Mouse (Mus musculus): ENCODE measurements around the gene Prc1. TPM values are rescaled to one million over a fixed set of nuclear protein-coding genes. Genes with fewer than 3 reads are reported as not detected.

Prc1 gene
- polyA plus RNA-seq, 1 experiment from 2014 or later, result 109 TPM

DNA sequence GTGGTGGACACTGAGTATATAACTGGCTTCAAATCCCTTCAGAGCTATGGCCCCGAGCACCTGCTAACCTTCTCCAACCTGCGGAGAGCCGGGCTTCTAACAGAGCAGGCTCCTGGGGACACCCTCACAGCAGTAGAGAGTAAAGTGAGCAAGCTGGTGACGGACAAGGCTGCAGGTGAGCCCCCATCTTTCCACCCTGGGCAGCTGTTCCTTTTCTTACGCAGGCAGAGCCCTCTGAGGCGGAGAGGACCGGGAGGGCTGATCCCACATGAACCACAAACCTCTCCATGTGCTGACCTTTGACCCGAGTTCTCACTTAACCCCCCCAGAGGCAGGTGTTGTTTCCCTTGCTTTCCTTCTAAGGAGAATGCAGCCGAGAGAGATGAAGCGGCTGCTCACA lies 6.5 kb upstream of the Prc1 start:
- Histone ChIP-seq H3K27ac (replicated peaks) (no peak overlapping the region), H3K9ac (no peak overlapping the region), H3K4me1 (no peaks in the 10 kb centered on the region), H3K4me3 (replicated peaks) (no peak overlapping the region), H3K4me2 (replicated peaks) (no peak overlapping the region), H3K36me3 (peaks cover 67% of the 10 kb centered on the region), H3K9me3 (replicated peaks) (no peaks in the 10 kb centered on the region), H3K27me3 (no peaks in the 10 kb centered on the region)
- WGBS, result 75% methylated on average over 10 of the region's 10 CpGs
- no peak for ATAC-seq (ENCODE audit: insufficient number of reproducible peaks, low FRiP score, low TSS enrichment, low read depth)

GRCm38 (mm10) chr7:80294764-80295648 lies 756 bp downstream of the Prc1 start:
- H3K4me3 ChIP-seq (replicated peaks), result peak overlapping the region; percentile 83
- H3K4me2 ChIP-seq (replicated peaks), result peak overlapping the region; percentile 79
- H3K36me3 ChIP-seq, result 0 out of 2 replicates have a peak, but pooled peaks cover 7% of the 10 kb centered on the region
- peak overlapping the region; percentile 65 for H3K9ac ChIP-seq
- peak overlapping the region; percentile 86 for H3K27ac ChIP-seq (replicated peaks)
- ATAC-seq (ENCODE audit: insufficient number of reproducible peaks, low FRiP score, low TSS enrichment, low read depth), result peak; percentile 47; the same call in 1 of the 2 replicates
- WGBS, result 6% methylated on average over 37 of the region's 37 CpGs
- peaks cover 18% of the 10 kb centered on the region for H3K4me1 ChIP-seq
- no peaks in the 10 kb centered on the region for H3K27me3 ChIP-seq
- H3K9me3 ChIP-seq (replicated peaks), result no peaks in the 10 kb centered on the region

DNA sequence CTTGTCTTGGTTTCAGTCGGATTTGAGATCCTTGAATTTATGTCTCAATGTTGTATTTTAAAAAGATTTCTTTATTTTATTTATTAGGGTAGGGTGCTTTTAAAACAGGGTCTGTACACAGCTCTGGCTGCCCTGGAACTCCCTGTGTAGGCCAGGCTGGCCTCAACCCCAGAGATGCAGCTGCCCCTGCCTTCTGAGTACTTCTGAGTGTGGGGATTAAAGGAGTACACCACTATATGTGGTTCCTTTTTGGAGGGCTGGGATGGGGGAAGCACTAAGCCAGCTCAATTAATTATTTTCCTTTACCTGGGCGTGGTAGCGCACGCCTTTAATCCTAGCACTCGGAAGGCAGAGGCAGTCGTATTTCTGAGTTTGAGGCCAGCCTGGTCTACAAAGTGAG lies 2.2 kb downstream of the Prc1 start:
- no peak for ATAC-seq (ENCODE audit: insufficient number of reproducible peaks, low FRiP score, low TSS enrichment, low read depth)
- WGBS, result 92% methylated on average over 6 of the region's 6 CpGs
- no peak overlapping the region for H3K9ac ChIP-seq

GRCm38 (mm10) chr7:80297041-80297440 lies 2.8 kb downstream of the Prc1 start:
- 77% methylated on average over 3 of the region's 3 CpGs for WGBS
- no peak overlapping the region for H3K9ac ChIP-seq

More for the DNA sequence above, 2.2 kb downstream of the Prc1 start:
- Histone ChIP-seq H3K27ac (replicated peaks) (no peak overlapping the region), H3K9me3 (replicated peaks) (no peaks in the 10 kb centered on the region), H3K4me2 (replicated peaks) (no peak overlapping the region), H3K4me1 (peaks cover 18% of the 10 kb centered on the region), H3K27me3 (no peaks in the 10 kb centered on the region), H3K36me3 (peaks cover 10% of the 10 kb centered on the region), H3K4me3 (replicated peaks) (0 out of 2 replicates have a peak overlapping the region, but pooled peaks have one; percentile 83)

DNA sequence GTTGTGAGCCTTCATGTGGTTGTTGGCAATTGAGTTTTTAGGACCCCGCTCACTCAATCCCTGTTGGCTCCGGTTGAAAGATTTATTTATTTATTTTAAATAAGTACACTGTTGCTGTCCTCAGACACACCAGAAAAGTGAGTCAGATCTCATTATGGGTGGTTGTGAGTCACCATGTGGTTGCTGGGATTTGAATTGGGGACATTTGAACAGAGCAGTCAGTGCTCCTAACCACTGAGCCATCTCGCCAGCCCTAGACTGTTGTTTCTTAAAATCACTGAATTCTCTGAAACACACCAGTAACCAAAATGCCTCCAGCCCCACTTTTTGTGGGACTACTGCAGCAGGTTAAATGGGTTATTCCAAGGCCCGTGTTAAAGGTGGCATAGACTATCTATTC lies 4.5 kb downstream of the Prc1 start:
- no peak overlapping the region for H3K4me2 ChIP-seq (replicated peaks)
- no peak overlapping the region for H3K9ac ChIP-seq
- H3K27me3 ChIP-seq, result no peaks in the 10 kb centered on the region
- H3K4me1 ChIP-seq, result peaks cover 18% of the 10 kb centered on the region
- ATAC-seq (ENCODE audit: insufficient number of reproducible peaks, low FRiP score, low TSS enrichment, low read depth), result no peak
- 89% methylated on average over 4 of the region's 4 CpGs for WGBS
- no peaks in the 10 kb centered on the region for H3K9me3 ChIP-seq (replicated peaks)
- H3K36me3 ChIP-seq, result peaks cover 28% of the 10 kb centered on the region
- H3K4me3 ChIP-seq (replicated peaks), result no peak overlapping the region
- H3K27ac ChIP-seq (replicated peaks), result no peak overlapping the region

More at GRCm38 (mm10) chr7:80297041-80297440, 2.8 kb downstream of the Prc1 start:
- no peak overlapping the region for H3K4me2 ChIP-seq (replicated peaks)
- H3K9me3 ChIP-seq (replicated peaks), result no peaks in the 10 kb centered on the region
- no peak overlapping the region for H3K27ac ChIP-seq (replicated peaks)
- ATAC-seq (ENCODE audit: insufficient number of reproducible peaks, low FRiP score, low TSS enrichment, low read depth), result no peak
- peaks cover 18% of the 10 kb centered on the region for H3K4me1 ChIP-seq
- H3K36me3 ChIP-seq, result peaks cover 16% of the 10 kb centered on the region
- no peaks in the 10 kb centered on the region for H3K27me3 ChIP-seq
- H3K4me3 ChIP-seq (replicated peaks), result no peak overlapping the region

GRCm38 (mm10) chr7:80299568-80299967 lies 5.3 kb downstream of the Prc1 start:
- H3K4me2 ChIP-seq (replicated peaks), result no peak overlapping the region
- no peak overlapping the region for H3K9ac ChIP-seq
- no peak overlapping the region for H3K4me3 ChIP-seq (replicated peaks)
- no peaks in the 10 kb centered on the region for H3K9me3 ChIP-seq (replicated peaks)
- H3K4me1 ChIP-seq, result peaks cover 18% of the 10 kb centered on the region
- no peak for ATAC-seq (ENCODE audit: insufficient number of reproducible peaks, low FRiP score, low TSS enrichment, low read depth)
- H3K36me3 ChIP-seq, result peaks cover 35% of the 10 kb centered on the region
- H3K27ac ChIP-seq (replicated peaks), result no peak overlapping the region
- H3K27me3 ChIP-seq, result no peaks in the 10 kb centered on the region
- 91% methylated on average over 3 of the region's 3 CpGs for WGBS

GRCm38 (mm10) chr7:80301522-80301921 lies 7.3 kb downstream of the Prc1 start:
- 86% methylated on average over 2 of the region's 2 CpGs for WGBS
- Histone ChIP-seq H3K27me3 (no peaks in the 10 kb centered on the region), H3K36me3 (peaks cover 54% of the 10 kb centered on the region)

DNA sequence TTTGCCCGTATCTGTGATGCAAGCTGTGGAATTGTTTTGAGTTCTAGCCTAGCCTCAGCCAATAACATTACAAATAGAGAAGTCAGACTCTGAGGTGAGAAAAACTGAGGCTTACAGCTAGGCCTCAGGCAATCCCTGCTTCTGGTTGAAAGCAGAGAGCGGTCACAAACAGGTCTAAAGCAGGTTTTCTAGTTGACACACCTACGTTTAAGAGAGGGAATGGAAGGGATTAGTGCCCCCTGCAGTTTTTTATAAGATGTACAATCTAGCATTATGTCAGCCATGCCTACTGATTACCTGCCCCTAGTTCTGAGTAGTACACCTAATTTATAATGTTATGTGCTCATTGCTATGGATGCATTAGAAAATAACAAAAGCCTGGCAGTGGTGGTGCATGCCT lies 13.5 kb downstream of the Prc1 start:
- Histone ChIP-seq H3K27ac (replicated peaks) (no peak overlapping the region), H3K4me2 (replicated peaks) (no peak overlapping the region), H3K9ac (no peak overlapping the region), H3K4me3 (replicated peaks) (no peak overlapping the region), H3K9me3 (replicated peaks) (no peaks in the 10 kb centered on the region), H3K27me3 (no peaks in the 10 kb centered on the region), H3K36me3 (peaks cover 86% of the 10 kb centered on the region), H3K4me1 (no peaks in the 10 kb centered on the region)
- no peak for ATAC-seq (ENCODE audit: insufficient number of reproducible peaks, low FRiP score, low TSS enrichment, low read depth)
- WGBS, result 72% methylated on average over 3 of the region's 3 CpGs

More at GRCm38 (mm10) chr7:80301522-80301921, 7.3 kb downstream of the Prc1 start:
- no peak overlapping the region for H3K9ac ChIP-seq
- H3K27ac ChIP-seq (replicated peaks), result no peak overlapping the region
- H3K4me1 ChIP-seq, result peaks cover 8% of the 10 kb centered on the region
- H3K4me3 ChIP-seq (replicated peaks), result no peak overlapping the region
- H3K9me3 ChIP-seq (replicated peaks), result no peaks in the 10 kb centered on the region
- ATAC-seq (ENCODE audit: insufficient number of reproducible peaks, low FRiP score, low TSS enrichment, low read depth), result no peak
- no peak overlapping the region for H3K4me2 ChIP-seq (replicated peaks)

DNA sequence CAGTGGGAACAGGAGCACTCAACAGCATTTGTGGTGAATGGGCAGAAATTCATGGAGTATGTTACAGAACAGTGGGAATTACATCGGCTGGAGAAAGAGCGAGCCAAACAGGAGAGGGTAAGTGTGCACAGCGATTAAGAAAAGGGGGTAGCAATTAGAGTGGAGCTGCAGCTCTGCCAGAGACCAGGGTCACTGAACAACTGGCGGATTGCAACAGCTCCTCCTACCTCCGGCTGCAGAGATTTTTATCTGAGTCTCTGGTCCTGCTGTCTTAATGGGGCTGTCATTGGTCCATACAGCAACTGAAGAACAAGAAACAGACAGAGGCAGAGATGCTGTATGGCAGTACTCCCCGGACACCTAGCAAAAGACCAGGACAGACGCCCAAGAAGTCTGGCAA lies 16.5 kb downstream of the Prc1 start:
- no peaks in the 10 kb centered on the region for H3K27me3 ChIP-seq
- no peak overlapping the region for H3K4me3 ChIP-seq (replicated peaks)
- 77% methylated on average over 7 of the region's 7 CpGs for WGBS
- H3K4me1 ChIP-seq, result no peaks in the 10 kb centered on the region
- H3K4me2 ChIP-seq (replicated peaks), result no peak overlapping the region
- no peaks in the 10 kb centered on the region for H3K9me3 ChIP-seq (replicated peaks)
- no peak overlapping the region for H3K27ac ChIP-seq (replicated peaks)
- no peak overlapping the region for H3K9ac ChIP-seq
- H3K36me3 ChIP-seq, result peaks cover 88% of the 10 kb centered on the region
- no peak for ATAC-seq (ENCODE audit: insufficient number of reproducible peaks, low FRiP score, low TSS enrichment, low read depth)

- 75% methylated on average over 2 of the region's 2 CpGs for WGBS
- Histone ChIP-seq H3K27ac (replicated peaks) (no peak overlapping the region), H3K4me1 (no peaks in the 10 kb centered on the region), H3K27me3 (no peaks in the 10 kb centered on the region), H3K9ac (no peak overlapping the region), H3K36me3 (peaks cover 72% of the 10 kb centered on the region), H3K4me3 (replicated peaks) (no peak overlapping the region), H3K4me2 (replicated peaks) (no peak overlapping the region), H3K9me3 (replicated peaks) (no peaks in the 10 kb centered on the region)
- no peak for ATAC-seq (ENCODE audit: insufficient number of reproducible peaks, low FRiP score, low TSS enrichment, low read depth)
Measured at GRCm38 (mm10) chr7:80315733-80316132, 21.5 kb downstream of the Prc1 start.

- Histone ChIP-seq H3K4me1 (peaks cover 5% of the 10 kb centered on the region; the same call in 1 of the 2 replicates), H3K36me3 (peaks cover 56% of the 10 kb centered on the region)
- no peak for ATAC-seq (ENCODE audit: insufficient number of reproducible peaks, low FRiP score, low TSS enrichment, low read depth)
Measured at GRCm38 (mm10) chr7:80317439-80318115, 23.3 kb downstream of the Prc1 start.

More at GRCm38 (mm10) chr7:80317439-80318115, 23.3 kb downstream of the Prc1 start:
- 78% methylated on average over 1 of the region's 1 CpGs for WGBS
- no peaks in the 10 kb centered on the region for H3K27me3 ChIP-seq
- no peaks in the 10 kb centered on the region for H3K9me3 ChIP-seq (replicated peaks)
- no peak overlapping the region for H3K4me2 ChIP-seq (replicated peaks)
- no peak overlapping the region for H3K27ac ChIP-seq (replicated peaks)
- H3K4me3 ChIP-seq (replicated peaks), result no peak overlapping the region
- no peak overlapping the region for H3K9ac ChIP-seq

All from embryonic facial prominence, embryonic 15.5 days (tissue).